Comparison of ENCODE assay signal across 8 mouse cellular contexts in the genomic region with DNA sequence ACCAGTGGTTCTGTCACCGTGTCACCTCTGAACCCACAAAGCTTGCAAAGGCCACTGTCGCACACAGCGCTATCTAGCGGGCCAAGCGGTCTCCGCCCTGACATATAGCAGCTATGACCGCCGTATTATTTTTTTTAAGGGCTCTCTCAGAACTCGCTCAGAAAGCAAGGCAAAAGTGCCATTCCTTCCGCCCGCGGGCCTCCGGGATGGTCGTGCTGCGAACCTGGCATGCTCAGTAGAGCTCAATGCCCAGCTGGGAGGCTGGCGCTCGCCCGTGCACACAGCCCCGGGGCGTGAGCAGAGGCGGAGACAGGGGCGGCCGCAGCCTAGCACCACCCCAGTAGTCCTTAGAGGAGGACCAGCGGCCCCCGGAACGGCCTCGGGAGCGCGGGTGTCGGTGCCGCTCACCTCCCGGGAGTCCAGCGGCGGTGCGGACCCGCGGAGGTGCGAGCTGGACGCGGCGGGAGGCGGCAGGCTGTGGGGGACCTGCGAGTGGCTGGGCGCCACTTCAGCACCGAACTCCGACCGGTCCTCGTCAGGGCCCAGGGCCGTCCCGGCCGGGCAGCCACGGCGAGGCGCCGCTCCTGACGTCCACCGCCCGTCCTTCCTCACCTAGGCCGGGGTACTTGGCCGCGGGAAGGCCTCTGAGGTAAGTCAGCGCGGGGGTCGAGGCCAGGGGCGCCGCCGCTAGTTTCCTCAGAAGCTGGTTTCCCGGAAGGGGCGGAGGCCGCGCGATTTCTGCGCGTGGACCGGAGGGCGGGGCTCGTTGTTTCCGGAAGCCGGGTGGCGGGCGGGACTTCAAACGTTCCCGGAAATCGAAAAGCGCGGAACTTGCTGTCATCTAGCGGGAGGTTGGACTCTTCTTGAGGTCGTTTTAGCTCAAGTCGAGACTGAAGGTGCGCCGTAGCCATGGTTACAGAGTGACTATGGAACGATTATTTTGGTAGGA. TPM values are rescaled to one million over a fixed set of nuclear protein-coding genes. Genes with fewer than 3 reads are reported as not detected.
DNase-seq lines count a peak whose midpoint lies in the region; ATAC-seq and TF ChIP-seq lines count a peak whose summit lies in the region.

A gene (plus strand): TSS at position 306 of the 949 bp plus-strand sequence.
A gene (minus strand): TSS at position 737 of the 949 bp plus-strand sequence.

- H3K27me3 ChIP-seq in C2C12 (ENCODE audit: control insufficient read depth, insufficient read depth, insufficient read length): no peaks in the 10 kb centered on the region
- H3K27me3 ChIP-seq in erythroblast, embryonic 14.5 days (ENCODE audit: control insufficient read depth): no peaks in the 10 kb centered on the region
- no peaks in the 10 kb centered on the region for H3K27me3 ChIP-seq in heart, embryonic 11.5 days (ENCODE audit: control insufficient read depth, insufficient read depth, low read length)
- H3K27me3 ChIP-seq in kidney, embryonic 16.5 days (ENCODE audit: insufficient read depth, low read length): no peaks in the 10 kb centered on the region
- H3K27me3 ChIP-seq in liver, adult 2 months (ENCODE audit: control insufficient read depth, insufficient read depth, low read length): no peaks in the 10 kb centered on the region
- H3K27me3 ChIP-seq in myocyte (ENCODE audit: control insufficient read depth, insufficient read depth, insufficient read length): no peaks in the 10 kb centered on the region
- no peaks in the 10 kb centered on the region for H3K27me3 ChIP-seq in splenic B cell, adult 2 months (ENCODE audit: control insufficient read depth, insufficient read depth, low read length, poor library complexity, severe bottlenecking)

- peak within 1 kb of the TSS; percentile 88 for H3K27ac ChIP-seq in heart, embryonic 11.5 days (ENCODE audit: low read depth, low read length)
- H3K27ac ChIP-seq in kidney, embryonic 16.5 days (ENCODE audit: low read length): peak within 1 kb of the TSS; percentile 91
- peak within 1 kb of the TSS; percentile 98 for H3K27ac ChIP-seq in liver, adult 2 months (replicated peaks; ENCODE audit: insufficient read depth, low read depth, low read length)

- WGBS in heart, embryonic 11.5 days (ENCODE audit: insufficient replicate concordance): under 1% methylated on average over 78 of the region's 92 CpGs
- WGBS in kidney, embryonic 16.5 days: under 1% methylated on average over 88 of the region's 92 CpGs
- WGBS in liver, adult 2 months: under 1% methylated on average over 90 of the region's 92 CpGs

- peak within 1 kb of the TSS; percentile 75 for H3ac ChIP-seq in C2C12 (ENCODE audit: control insufficient read depth, insufficient read length, low read depth)
- H3ac ChIP-seq in myocyte (ENCODE audit: control insufficient read depth, insufficient read length): peak within 1 kb of the TSS; percentile 80

- H3K4me3 ChIP-seq in C2C12 (ENCODE audit: insufficient read depth, poor library complexity, severe bottlenecking) (peak within 1 kb of the TSS; percentile 87), myocyte (peak within 1 kb of the TSS; percentile 63)
- peak within 1 kb of the TSS; percentile 99 for H3K4me3 ChIP-seq in erythroblast, embryonic 14.5 days (replicated peaks)
- H3K4me3 ChIP-seq in heart, embryonic 11.5 days (ENCODE audit: low read depth, low read length): peak within 1 kb of the TSS; percentile 92
- peak within 1 kb of the TSS; percentile 97 for H3K4me3 ChIP-seq in kidney, embryonic 16.5 days (ENCODE audit: low read length)
- peak within 1 kb of the TSS; percentile 98 for H3K4me3 ChIP-seq in liver, adult 2 months (ENCODE audit: insufficient read depth, low read depth, low read length)

- H3K79me2 ChIP-seq in C2C12 (ENCODE audit: control insufficient read depth, insufficient read depth) (peaks cover 47% of the 10 kb centered on the region), myocyte (ENCODE audit: control insufficient read depth, insufficient read depth) (peaks cover 47% of the 10 kb centered on the region)
- H3K79me2 ChIP-seq in liver, adult 2 months (ENCODE audit: control insufficient read depth, insufficient read depth, low read length): peaks cover 17% of the 10 kb centered on the region; the same call in 1 of the 2 replicates

- no peaks in the 10 kb centered on the region for H3K9me3 ChIP-seq in erythroblast, embryonic 14.5 days (ENCODE audit: control insufficient read depth, low read length)
- no peaks in the 10 kb centered on the region for H3K9me3 ChIP-seq in heart, embryonic 11.5 days (replicated peaks; ENCODE audit: control insufficient read depth, low read length)
- H3K9me3 ChIP-seq in kidney, embryonic 16.5 days (ENCODE audit: low read length): no peaks in the 10 kb centered on the region

- peak; percentile 96 for DNase-seq in brain, embryonic 14.5 days (ENCODE audit: low read depth)
- DNase-seq in liver, adult 2 months (ENCODE audit: extremely low read depth, low read depth, low spot score): peak; percentile 79
- peak; percentile 92 for DNase-seq in splenic B cell, adult 2 months (ENCODE audit: low read depth, low spot score)

- peak; percentile 98 for ATAC-seq in heart, embryonic 11.5 days (replicated peaks; ENCODE audit: insufficient number of reproducible peaks, low FRiP score, low TSS enrichment)
- ATAC-seq in kidney, embryonic 16.5 days (ENCODE audit: low FRiP score, low TSS enrichment): peak; percentile 100

- no peak for TF ChIP-seq CTCF in C2C12 (IDR thresholded peaks at IDR 0.05; ENCODE audit: control insufficient read depth, insufficient read depth, insufficient read length)
- TF ChIP-seq CTCF in brain, embryonic 14.5 days (IDR thresholded peaks at IDR 0.05; ENCODE audit: borderline replicate concordance, extremely low read depth, insufficient read depth, insufficient read length): peak; percentile 56
- peak; percentile 63 for TF ChIP-seq CTCF in liver, adult 2 months (IDR thresholded peaks at IDR 0.05; ENCODE audit: low read depth, low read length)

- peaks cover 31% of the 10 kb centered on the region for H3K79me3 ChIP-seq in C2C12 (ENCODE audit: low read depth)

- TF ChIP-seq POLR2A in brain, embryonic 14.5 days (IDR thresholded peaks at IDR 0.05; ENCODE audit: borderline replicate concordance, extremely low read depth, insufficient read depth, insufficient read length, poor library complexity, severe bottlenecking): 0 out of 2 replicates have a peak, but pooled peaks have one; percentile 5
- TF ChIP-seq POLR2A in liver, adult 2 months (IDR thresholded peaks at IDR 0.05; ENCODE audit: extremely low read depth, insufficient read depth, low read length): peak; percentile 89
- TF ChIP-seq POLR2A in myocyte (IDR thresholded peaks at IDR 0.05; ENCODE audit: insufficient read length, low read depth): peak; percentile 78

- H3K36me3 ChIP-seq in C2C12 (ENCODE audit: control insufficient read depth, insufficient read depth) (peaks cover 4% of the 10 kb centered on the region), myocyte (ENCODE audit: control insufficient read depth, insufficient read depth) (no peaks in the 10 kb centered on the region)
- H3K36me3 ChIP-seq in erythroblast, embryonic 14.5 days (ENCODE audit: control insufficient read depth): peaks cover 4% of the 10 kb centered on the region
- H3K36me3 ChIP-seq in heart, embryonic 11.5 days (ENCODE audit: control insufficient read depth, insufficient read depth, low read length): no peaks in the 10 kb centered on the region
- H3K36me3 ChIP-seq in kidney, embryonic 16.5 days (ENCODE audit: insufficient read depth, low read length): no peaks in the 10 kb centered on the region
- no peaks in the 10 kb centered on the region for H3K36me3 ChIP-seq in liver, adult 2 months (ENCODE audit: control insufficient read depth, insufficient read depth, low read length)
- no peaks in the 10 kb centered on the region for H3K36me3 ChIP-seq in splenic B cell, adult 2 months (ENCODE audit: control insufficient read depth, insufficient read depth, low read length, poor library complexity, severe bottlenecking)

- H3K4me2 ChIP-seq in heart, embryonic 11.5 days: peak within 1 kb of the TSS; percentile 66
- H3K4me2 ChIP-seq in kidney, embryonic 16.5 days (replicated peaks; ENCODE audit: low read depth, low read length): peak within 1 kb of the TSS; percentile 97
- peak within 1 kb of the TSS; percentile 98 for H3K4me2 ChIP-seq in myocyte (ENCODE audit: low read depth)

- H3K4me1 ChIP-seq in erythroblast, embryonic 14.5 days (ENCODE audit: control insufficient read depth): peaks cover 24% of the 10 kb centered on the region
- peaks cover 6% of the 10 kb centered on the region for H3K4me1 ChIP-seq in heart, embryonic 11.5 days (ENCODE audit: control insufficient read depth, insufficient read depth, low read length)
- peaks cover 11% of the 10 kb centered on the region for H3K4me1 ChIP-seq in kidney, embryonic 16.5 days (ENCODE audit: insufficient read depth, low read length)
- peaks cover 9% of the 10 kb centered on the region for H3K4me1 ChIP-seq in liver, adult 2 months (ENCODE audit: control insufficient read depth, insufficient read depth, low read length)

- H3K9ac ChIP-seq in heart, embryonic 11.5 days (ENCODE audit: low read depth, low read length): peak within 1 kb of the TSS; percentile 91
- H3K9ac ChIP-seq in kidney, embryonic 16.5 days (replicated peaks; ENCODE audit: low read length): peak within 1 kb of the TSS; percentile 91
- peak within 1 kb of the TSS; percentile 99 for H3K9ac ChIP-seq in liver, adult 2 months (ENCODE audit: low read depth, low read length)

TF ChIP-seq in C2C12, 6 proteins besides CTCF, POLR2A, EP300 and RAD21:
- TF ChIP-seq MAX (IDR thresholded peaks at IDR 0.05) (peak; percentile 75), MYOD1 (IDR thresholded peaks at IDR 0.05; ENCODE audit: control insufficient read depth, insufficient read length, low read depth) (no peak)

TF ChIP-seq in myocyte, 11 proteins besides CTCF, POLR2A, EP300 and RAD21 (continues in another document):
- peak; percentile 80 for TF ChIP-seq POLR2AphosphoS2 (IDR thresholded peaks at IDR 0.05; ENCODE audit: insufficient read length, low read depth)

RNA-seq across cellular contexts. Expression of the first gene that starts in this region (rescaled TPM):
- 10.0 TPM for polyA plus RNA-seq in C2C12 (2012; fragmentation: generic; extraction: Trizol)
- 3.1 and 4.5 TPM in 2 replicates for polyA plus RNA-seq in brain, embryonic 14.5 days (2012; rRNA removed)
- 0.17 and 0.29 TPM in 2 replicates for polyA plus RNA-seq in erythroblast, embryonic 14.5 days (2012)
- polyA plus RNA-seq in heart, embryonic 11.5 days (2014; fragmentation: Nextera tagmentation; extraction: Ambion mirVana): 11.2 and 11.6 TPM in 2 replicates
- polyA plus RNA-seq in kidney, embryonic 16.5 days (2015; fragmentation: Nextera tagmentation; extraction: Ambion mirVana): 18.0 and 19.4 TPM in 2 replicates
- total RNA-seq in liver, adult 2 months (2014; rRNA removed): 21.6 and 27.0 TPM in 2 replicates
- polyA plus RNA-seq in liver, adult 2 months (2012; rRNA removed): 5.1 and 5.9 TPM in 2 replicates
- 6.5 TPM for polyA plus RNA-seq in myocyte (2012; fragmentation: generic; extraction: Trizol)

RNA-seq across cellular contexts. Expression of the second gene that starts in this region (rescaled TPM):
- polyA plus RNA-seq in C2C12 (2012; fragmentation: generic; extraction: Trizol) (323 TPM), myocyte (2012; fragmentation: generic; extraction: Trizol) (291 TPM)
- 25.5 and 28.8 TPM in 2 replicates for polyA plus RNA-seq in brain, embryonic 14.5 days (2012; rRNA removed)
- 0.44 and 0.81 TPM in 2 replicates for polyA plus RNA-seq in erythroblast, embryonic 14.5 days (2012)
- polyA plus RNA-seq in heart, embryonic 11.5 days (2014; fragmentation: Nextera tagmentation; extraction: Ambion mirVana): 45.0 and 45.6 TPM in 2 replicates
- polyA plus RNA-seq in kidney, embryonic 16.5 days (2015; fragmentation: Nextera tagmentation; extraction: Ambion mirVana): 66.7 and 72.8 TPM in 2 replicates
- 29.6 and 29.8 TPM in 2 replicates for total RNA-seq in liver, adult 2 months (2014; rRNA removed)
- polyA plus RNA-seq in liver, adult 2 months (2012; rRNA removed): 7.2 and 7.4 TPM in 2 replicates

Comparison
In these comparisons a context has a peak if more than half of its experiments do, and no peak if none do; other contexts are left out.
1. Peak in every context shown above with its lines: DNase-seq, ATAC-seq, H3K4me3 ChIP-seq and H3K27ac ChIP-seq.
2. POLR2A ChIP-seq: peak in every context shown above with its lines; median percentile 89 in liver, adult 2 months; 78 in myocyte; 5 in brain, embryonic 14.5 days.